Mouse (Mus musculus): Measurements from ENCODE around the gene Snx33. TPM values are rescaled to one million over a fixed set of nuclear protein-coding genes. Genes with fewer than 3 reads are reported as not detected.
"Not testable (repeated sequence)": the region's sequence is repeated elsewhere in the genome, so short reads cannot be mapped to it uniquely, and the experiment has no call there.

The Snx33 gene
- 6.0 and 6.2 TPM in 2 replicates for polyA plus RNA-seq (2016; fragmentation: Nextera tagmentation; extraction: Ambion mirVana)

GRCm38 (mm10) chr9:56928041-56928811 is at the start of gene Snx33:
Snx33 (minus strand) TSS chr9:56928371.
- Histone ChIP-seq H3K4me3 (replicated peaks) (peak within 1 kb of the TSS; percentile 55), H3K36me3 (replicated peaks) (no peaks in the 10 kb centered on the region), H3K4me1 (peaks cover 48% of the 10 kb centered on the region), H3K9me3 (no peaks in the 10 kb centered on the region), H3K9ac (peak within 1 kb of the TSS; percentile 71), H3K27me3 (peaks cover 13% of the 10 kb centered on the region; the same call in 1 of the 2 replicates), H3K27ac (peak within 1 kb of the TSS; percentile 86), H3K4me2 (peak within 1 kb of the TSS; percentile 72)
- peak; percentile 87 for ATAC-seq (ENCODE audit: low FRiP score)
- under 1% methylated on average over 50 of the region's 50 CpGs for WGBS

- Histone ChIP-seq H3K36me3 (replicated peaks) (peaks cover 10% of the 10 kb centered on the region), H3K4me3 (replicated peaks) (no peak overlapping the region), H3K27ac (no peak overlapping the region), H3K9me3 (no peaks in the 10 kb centered on the region), H3K4me2 (no peak overlapping the region), H3K4me1 (no peaks in the 10 kb centered on the region), H3K27me3 (no peaks in the 10 kb centered on the region), H3K9ac (no peak overlapping the region)
- 85% methylated on average over 3 of the region's 3 CpGs for WGBS
- no peak for ATAC-seq (ENCODE audit: low FRiP score)
Measured at GRCm38 (mm10) chr9:56975199-56975598, 47.0 kb upstream of the Snx33 start.

GRCm38 (mm10) chr9:56973960-56974524 is 45.9 kb upstream of the Snx33 start:
- H3K27ac ChIP-seq, result no peak overlapping the region
- ATAC-seq (ENCODE audit: low FRiP score), result no peak
- no peak overlapping the region for H3K4me3 ChIP-seq (replicated peaks)
- H3K4me2 ChIP-seq, result no peak overlapping the region
- no peaks in the 10 kb centered on the region for H3K4me1 ChIP-seq
- no peaks in the 10 kb centered on the region for H3K27me3 ChIP-seq
- H3K9me3 ChIP-seq, result no peaks in the 10 kb centered on the region
- no peak overlapping the region for H3K9ac ChIP-seq
- 93% methylated on average over 8 of the region's 8 CpGs for WGBS
- peaks cover 10% of the 10 kb centered on the region for H3K36me3 ChIP-seq (replicated peaks)

- WGBS, result 82% methylated on average over 2 of the region's 2 CpGs
- H3K9ac ChIP-seq, result no peak overlapping the region
- no peaks in the 10 kb centered on the region for H3K9me3 ChIP-seq
- H3K27me3 ChIP-seq, result no peaks in the 10 kb centered on the region
- H3K4me1 ChIP-seq, result no peaks in the 10 kb centered on the region
- no peak overlapping the region for H3K27ac ChIP-seq
- ATAC-seq (ENCODE audit: low FRiP score), result no peak
- H3K4me3 ChIP-seq (replicated peaks), result no peak overlapping the region
- H3K4me2 ChIP-seq, result no peak overlapping the region
- H3K36me3 ChIP-seq (replicated peaks), result peaks cover 5% of the 10 kb centered on the region
Measured at GRCm38 (mm10) chr9:56970158-56970557, 42.0 kb upstream of the Snx33 start.

GRCm38 (mm10) chr9:56961591-56961990 is 33.4 kb upstream of the Snx33 start:
- Histone ChIP-seq H3K9ac (no peak overlapping the region), H3K27me3 (no peaks in the 10 kb centered on the region), H3K36me3 (replicated peaks) (peaks cover 36% of the 10 kb centered on the region), H3K27ac (no peak overlapping the region), H3K4me1 (no peaks in the 10 kb centered on the region), H3K9me3 (no peaks in the 10 kb centered on the region), H3K4me3 (replicated peaks) (no peak overlapping the region), H3K4me2 (no peak overlapping the region)
- WGBS, result 92% methylated on average over 3 of the region's 3 CpGs
- ATAC-seq (ENCODE audit: low FRiP score), result no peak

GRCm38 (mm10) chr9:56958689-56959088 is 30.5 kb upstream of the Snx33 start:
- Histone ChIP-seq H3K36me3 (replicated peaks) (peaks cover 26% of the 10 kb centered on the region), H3K9ac (no peak overlapping the region), H3K4me3 (replicated peaks) (no peak overlapping the region), H3K4me2 (no peak overlapping the region), H3K27ac (no peak overlapping the region), H3K27me3 (no peaks in the 10 kb centered on the region), H3K4me1 (no peaks in the 10 kb centered on the region), H3K9me3 (no peaks in the 10 kb centered on the region)
- WGBS, result 87% methylated on average over 2 of the region's 2 CpGs
- ATAC-seq (ENCODE audit: low FRiP score), result no peak

GRCm38 (mm10) chr9:56956966-56957675 is 28.9 kb upstream of the Snx33 start:
- no peaks in the 10 kb centered on the region for H3K4me1 ChIP-seq
- no peak overlapping the region for H3K9ac ChIP-seq
- no peaks in the 10 kb centered on the region for H3K27me3 ChIP-seq
- H3K4me2 ChIP-seq, result no peak overlapping the region
- no peak overlapping the region for H3K27ac ChIP-seq
- peaks cover 11% of the 10 kb centered on the region for H3K36me3 ChIP-seq (replicated peaks)
- ATAC-seq (ENCODE audit: low FRiP score), result no peak
- 86% methylated on average over 7 of the region's 7 CpGs for WGBS
- H3K4me3 ChIP-seq (replicated peaks), result no peak overlapping the region
- no peaks in the 10 kb centered on the region for H3K9me3 ChIP-seq

- 100% methylated on average over 1 of the region's 1 CpGs for WGBS
- H3K27ac ChIP-seq, result no peak overlapping the region
- H3K27me3 ChIP-seq, result no peaks in the 10 kb centered on the region
- H3K9ac ChIP-seq, result no peak overlapping the region
- peaks cover 14% of the 10 kb centered on the region for H3K4me1 ChIP-seq
- H3K9me3 ChIP-seq, result no peaks in the 10 kb centered on the region
- H3K4me3 ChIP-seq (replicated peaks), result no peak overlapping the region
- no peak for ATAC-seq (ENCODE audit: low FRiP score)
- H3K4me2 ChIP-seq, result no peak overlapping the region
- H3K36me3 ChIP-seq (replicated peaks), result no peaks in the 10 kb centered on the region; the same call in 1 of the 2 replicates
Measured at GRCm38 (mm10) chr9:56953562-56953961, 25.4 kb upstream of the Snx33 start.

GRCm38 (mm10) chr9:56950414-56951400 is 22.5 kb upstream of the Snx33 start, which contains the start of gene Snupn:
Snupn (plus strand) TSS chr9:56950878.
- H3K9me3 ChIP-seq, result no peaks in the 10 kb centered on the region
- peak within 1 kb of the TSS; percentile 90 for H3K27ac ChIP-seq
- peak within 1 kb of the TSS; percentile 86 for H3K4me2 ChIP-seq
- ATAC-seq (ENCODE audit: low FRiP score), result peak; percentile 100
- peak within 1 kb of the TSS; percentile 63 for H3K4me3 ChIP-seq (replicated peaks)
- WGBS, result under 1% methylated on average over 50 of the region's 50 CpGs
- peak within 1 kb of the TSS; percentile 75 for H3K9ac ChIP-seq
- no peaks in the 10 kb centered on the region for H3K27me3 ChIP-seq
- H3K4me1 ChIP-seq, result peaks cover 14% of the 10 kb centered on the region
- H3K36me3 ChIP-seq (replicated peaks), result no peaks in the 10 kb centered on the region

- Histone ChIP-seq H3K36me3 (replicated peaks) (no peaks in the 10 kb centered on the region), H3K4me2 (peak overlapping the region; percentile 86), H3K4me3 (replicated peaks) (peak overlapping the region; percentile 63), H3K27me3 (no peaks in the 10 kb centered on the region), H3K9ac (peak overlapping the region; percentile 75), H3K27ac (no peak overlapping the region), H3K9me3 (no peaks in the 10 kb centered on the region), H3K4me1 (peaks cover 14% of the 10 kb centered on the region)
- no peak for ATAC-seq (ENCODE audit: low FRiP score)
- 39% methylated on average over 13 of the region's 13 CpGs for WGBS
Measured at GRCm38 (mm10) chr9:56949767-56950166, 21.6 kb upstream of the Snx33 start.

- not testable (repeated sequence) for H3K9ac ChIP-seq; H3K9me3 ChIP-seq; H3K4me2 ChIP-seq; H3K36me3 ChIP-seq (replicated peaks); ATAC-seq (ENCODE audit: low FRiP score); H3K27ac ChIP-seq; H3K4me3 ChIP-seq (replicated peaks); H3K27me3 ChIP-seq
- H3K4me1 ChIP-seq, result peaks cover 14% of the 10 kb centered on the region
- WGBS, result 85% methylated on average over 5 of the region's 5 CpGs
Measured at GRCm38 (mm10) chr9:56948699-56949098, 20.5 kb upstream of the Snx33 start.

Measured in forebrain, embryonic 12.5 days (tissue).